Mouse (Mus musculus): ENCODE results near the gene Epha3. TPM values are rescaled to one million over a fixed set of nuclear protein-coding genes. Genes with fewer than 3 reads are reported as not detected.

The Epha3 gene
- polyA plus RNA-seq, 1 experiment from 2014 or later = 51.8 TPM

DNA sequence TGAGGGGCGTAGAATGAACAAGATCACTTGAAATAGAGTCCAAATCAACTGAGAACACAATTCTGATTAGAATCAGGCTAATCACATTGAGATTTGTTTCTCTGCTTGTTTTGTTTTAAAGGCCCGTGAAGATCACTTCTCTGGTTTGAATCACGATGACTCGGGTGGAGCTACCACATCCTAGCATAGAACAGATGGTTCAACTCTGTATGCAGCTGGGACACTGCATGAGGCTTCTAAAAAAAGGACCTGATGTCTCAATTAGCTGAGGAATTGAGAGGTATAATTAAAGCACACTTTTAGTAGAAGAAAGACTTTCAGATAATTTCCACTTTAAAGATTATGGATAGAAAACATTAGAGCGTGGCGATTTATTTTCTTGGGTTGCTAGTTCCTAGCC is 242.1 kb downstream of the Epha3 start:
- Histone ChIP-seq H3K36me3 (replicated peaks) (no peaks in the 10 kb centered on the region), H3K4me1 (peaks cover 9% of the 10 kb centered on the region), H3K4me3 (no peak overlapping the region), H3K27ac (no peak overlapping the region), H3K27me3 (ENCODE audit: poor library complexity, severe bottlenecking) (no peaks in the 10 kb centered on the region), H3K9me3 (no peaks in the 10 kb centered on the region)
- no peak for DNase-seq (ENCODE audit: extremely low spot score, low spot score)
- WGBS = 82% methylated on average over 6 of the region's 6 CpGs

DNA sequence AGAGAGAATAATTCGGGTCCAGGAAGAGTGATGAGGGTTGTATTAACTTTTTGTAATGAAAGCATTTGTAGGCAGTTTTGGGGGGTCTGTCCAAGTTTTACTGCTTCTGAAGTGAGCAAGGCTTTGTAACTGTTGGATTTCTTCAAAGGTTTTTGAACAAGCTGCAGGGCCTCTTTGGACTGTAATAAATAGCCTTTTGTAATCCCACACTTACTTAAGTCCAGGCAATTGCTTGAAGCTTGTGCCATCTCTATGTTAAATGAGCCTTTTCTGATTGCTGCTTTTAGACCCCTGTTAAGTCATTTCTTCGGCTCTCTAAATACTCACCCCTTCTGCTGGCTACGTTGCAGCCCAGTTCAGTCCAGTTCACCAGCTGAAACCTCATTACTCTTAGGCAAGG is 248.6 kb downstream of the Epha3 start:
- H3K27ac ChIP-seq = no peak overlapping the region
- no peak for DNase-seq (ENCODE audit: extremely low spot score, low spot score)
- H3K27me3 ChIP-seq (ENCODE audit: poor library complexity, severe bottlenecking) = no peaks in the 10 kb centered on the region
- WGBS = 29% methylated on average over 3 of the region's 3 CpGs
- H3K9me3 ChIP-seq = no peaks in the 10 kb centered on the region
- H3K36me3 ChIP-seq (replicated peaks) = no peaks in the 10 kb centered on the region
- no peak overlapping the region for H3K4me3 ChIP-seq
- H3K4me1 ChIP-seq = peaks cover 7% of the 10 kb centered on the region

DNA sequence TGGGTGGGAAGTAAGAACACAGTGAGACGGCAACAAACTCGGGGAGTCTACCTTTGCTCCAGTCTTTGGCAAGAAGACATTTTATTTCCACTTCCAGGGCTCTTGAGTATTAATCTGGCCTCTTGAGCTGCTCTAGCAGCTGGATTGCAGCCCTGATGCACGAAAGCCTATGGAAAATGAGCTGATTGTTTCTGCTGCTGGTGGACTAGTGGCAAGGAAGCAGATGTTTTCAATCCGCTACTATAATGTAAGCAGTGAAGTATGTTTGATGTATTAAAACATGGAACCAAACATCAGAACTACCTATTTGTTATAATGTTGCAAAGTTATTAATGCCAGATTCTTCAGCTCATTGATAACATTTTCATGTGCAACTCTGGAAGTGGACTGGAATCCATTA is 251.0 kb downstream of the Epha3 start:
- H3K36me3 ChIP-seq (replicated peaks) = no peaks in the 10 kb centered on the region
- no peak for DNase-seq (ENCODE audit: extremely low spot score, low spot score)
- 85% methylated on average over 4 of the region's 4 CpGs for WGBS
- no peak overlapping the region for H3K4me3 ChIP-seq
- H3K27me3 ChIP-seq (ENCODE audit: poor library complexity, severe bottlenecking) = no peaks in the 10 kb centered on the region
- no peak overlapping the region for H3K27ac ChIP-seq
- peaks cover 7% of the 10 kb centered on the region for H3K4me1 ChIP-seq
- no peaks in the 10 kb centered on the region for H3K9me3 ChIP-seq

DNA sequence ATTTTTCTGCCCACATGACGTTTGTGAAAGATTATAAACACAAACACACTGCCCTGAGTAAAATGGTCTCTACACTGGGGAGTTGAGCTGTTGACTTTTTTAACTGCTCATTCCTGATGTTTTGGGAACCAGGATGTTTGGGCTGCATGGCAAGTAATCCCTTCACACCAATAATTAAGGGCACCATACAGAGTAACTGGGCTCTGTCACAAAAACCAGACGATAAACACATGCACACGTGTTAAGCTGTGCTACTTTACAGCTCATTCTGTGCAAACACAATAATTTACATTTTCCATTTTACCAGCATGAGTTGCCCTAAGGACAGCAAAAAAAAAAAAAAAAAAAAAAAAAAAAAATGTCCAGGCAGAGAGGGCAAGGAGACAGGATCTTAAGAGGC is 263.7 kb downstream of the Epha3 start:
- H3K36me3 ChIP-seq (replicated peaks) = peaks cover 12% of the 10 kb centered on the region
- WGBS = 58% methylated on average over 3 of the region's 3 CpGs
- H3K9me3 ChIP-seq = no peaks in the 10 kb centered on the region
- H3K4me3 ChIP-seq = no peak overlapping the region
- H3K27ac ChIP-seq = no peak overlapping the region
- no peak for DNase-seq (ENCODE audit: extremely low spot score, low spot score)
- no peaks in the 10 kb centered on the region for H3K27me3 ChIP-seq (ENCODE audit: poor library complexity, severe bottlenecking)
- no peaks in the 10 kb centered on the region for H3K4me1 ChIP-seq

DNA sequence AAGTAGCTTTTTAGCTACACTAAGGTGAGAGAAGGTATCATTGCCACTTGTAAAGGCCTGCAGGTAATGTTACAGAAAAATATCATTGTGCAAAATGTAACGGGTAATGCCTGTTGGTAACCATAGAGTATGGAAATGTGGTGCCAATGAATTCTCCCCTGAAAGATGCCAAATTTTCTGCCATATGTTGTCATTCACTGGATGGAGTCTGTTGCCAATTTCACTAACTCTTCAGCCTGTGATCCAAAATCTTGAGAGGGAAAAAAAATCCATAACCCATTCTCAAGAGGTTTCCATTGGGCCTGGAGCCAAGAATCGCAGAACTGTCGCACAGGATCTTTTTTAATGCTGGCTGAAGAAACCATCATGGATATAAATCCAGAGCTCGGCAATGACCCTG is 269.3 kb downstream of the Epha3 start:
- WGBS = 96% methylated on average over 4 of the region's 4 CpGs
- Histone ChIP-seq H3K27ac (no peak overlapping the region), H3K4me1 (no peaks in the 10 kb centered on the region)

DNA sequence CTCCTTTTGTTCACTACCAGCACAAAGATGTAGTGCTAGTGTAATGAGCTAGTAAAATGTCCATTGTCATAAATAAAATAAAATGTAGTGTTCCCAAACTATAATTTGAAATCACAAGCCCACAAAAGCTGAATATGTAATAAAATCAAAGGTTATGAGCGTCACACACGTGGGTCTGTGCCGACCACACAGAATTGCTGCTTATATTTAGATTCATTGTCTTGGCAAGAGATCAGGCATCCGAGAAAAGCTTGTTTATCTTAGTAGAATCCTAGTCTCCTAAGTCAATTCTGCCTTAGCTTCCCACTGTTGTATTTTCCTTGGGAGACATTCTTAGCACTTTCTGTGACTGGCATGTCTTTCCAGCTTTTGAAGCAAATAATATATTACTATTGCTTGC is 294.2 kb downstream of the Epha3 start:
- H3K27me3 ChIP-seq (ENCODE audit: poor library complexity, severe bottlenecking) = no peaks in the 10 kb centered on the region

More for the DNA sequence above, 269.3 kb downstream of the Epha3 start:
- no peak for DNase-seq (ENCODE audit: extremely low spot score, low spot score)
- peaks cover 20% of the 10 kb centered on the region for H3K36me3 ChIP-seq (replicated peaks)
- no peaks in the 10 kb centered on the region for H3K27me3 ChIP-seq (ENCODE audit: poor library complexity, severe bottlenecking)
- no peak overlapping the region for H3K4me3 ChIP-seq
- no peaks in the 10 kb centered on the region for H3K9me3 ChIP-seq

DNA sequence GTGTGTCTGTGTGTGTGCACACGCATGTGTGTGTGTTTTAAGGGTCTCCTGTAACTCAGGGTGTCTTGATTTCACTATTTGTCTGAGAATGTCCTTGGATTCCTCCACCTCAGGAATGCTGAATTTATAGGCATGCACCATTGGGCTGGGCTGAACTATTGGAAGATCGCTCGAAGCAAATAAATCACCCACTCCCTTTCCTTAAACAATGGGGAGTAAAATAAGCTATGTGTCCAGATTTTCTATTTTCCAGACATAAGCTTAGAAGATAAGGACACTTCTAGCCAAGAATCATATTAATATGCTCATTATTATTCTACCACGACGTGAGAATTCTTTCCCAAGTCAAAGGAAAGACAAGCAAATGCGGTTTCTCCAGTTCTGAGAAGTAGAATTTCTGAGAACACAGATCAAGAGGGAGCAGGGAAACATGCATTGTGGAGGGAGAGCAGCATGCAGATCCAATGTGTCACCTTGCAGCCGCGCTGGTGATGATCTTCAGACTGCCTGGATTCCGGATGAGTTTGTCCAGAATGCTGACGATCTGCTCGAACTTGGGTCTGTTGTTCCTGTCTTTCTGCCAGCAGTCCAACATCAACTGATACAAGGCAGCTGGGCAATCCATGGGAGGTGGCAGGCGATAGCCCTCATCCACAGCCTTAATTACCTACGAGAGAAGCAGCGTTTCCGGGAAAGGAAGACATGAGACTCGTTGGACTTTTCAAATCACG is 297.7 kb downstream of the Epha3 start:
- no peaks in the 10 kb centered on the region for H3K27me3 ChIP-seq (ENCODE audit: poor library complexity, severe bottlenecking)
- DNase-seq (ENCODE audit: extremely low spot score, low spot score) = no peak
- no peaks in the 10 kb centered on the region for H3K4me1 ChIP-seq
- H3K4me3 ChIP-seq = no peak overlapping the region
- H3K36me3 ChIP-seq (replicated peaks) = peaks cover 4% of the 10 kb centered on the region
- H3K27ac ChIP-seq = no peak overlapping the region
- no peaks in the 10 kb centered on the region for H3K9me3 ChIP-seq
- WGBS = 92% methylated on average over 17 of the region's 17 CpGs

More for the DNA sequence above, 294.2 kb downstream of the Epha3 start:
- Histone ChIP-seq H3K36me3 (replicated peaks) (peaks cover 4% of the 10 kb centered on the region), H3K4me3 (no peak overlapping the region), H3K27ac (no peak overlapping the region), H3K4me1 (no peaks in the 10 kb centered on the region), H3K9me3 (no peaks in the 10 kb centered on the region)
- DNase-seq (ENCODE audit: extremely low spot score, low spot score) = no peak
- 92% methylated on average over 4 of the region's 4 CpGs for WGBS

DNA sequence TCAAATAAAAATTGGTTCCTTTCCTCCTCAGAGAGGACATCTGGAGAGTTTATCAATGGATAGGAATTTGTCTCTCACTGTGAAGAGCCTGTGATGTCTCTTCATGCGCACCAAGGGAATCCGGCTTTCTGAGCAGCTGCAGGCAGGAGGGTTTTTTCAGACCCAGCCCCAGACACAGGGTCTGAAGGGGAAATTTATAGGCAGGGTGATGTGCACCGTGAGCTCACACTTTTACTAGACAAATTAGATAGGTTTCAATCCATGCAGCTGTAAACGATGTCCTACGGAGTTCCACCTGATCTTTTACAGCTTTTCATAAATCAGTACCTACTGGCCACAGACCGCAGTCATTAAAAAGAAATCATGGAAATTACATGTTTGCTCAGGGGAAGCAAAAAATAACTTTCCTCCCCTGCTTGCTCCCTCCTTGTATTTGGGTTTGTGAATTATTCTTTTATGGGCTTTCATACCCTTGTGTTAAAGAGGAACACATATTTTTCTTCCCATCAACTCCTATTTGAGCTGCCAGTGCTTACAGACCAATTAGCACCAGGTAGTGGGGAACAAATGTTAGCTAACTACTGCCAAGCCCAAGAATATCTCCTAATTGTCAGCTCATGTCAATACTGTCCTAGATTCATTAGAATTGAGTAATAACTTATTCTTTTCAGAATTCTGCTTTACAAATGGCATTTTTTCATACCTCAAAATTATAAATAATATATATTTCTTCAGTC is 307.4 kb downstream of the Epha3 start:
- no peak for DNase-seq (ENCODE audit: extremely low spot score, low spot score)
- Histone ChIP-seq H3K9me3 (no peaks in the 10 kb centered on the region), H3K27me3 (ENCODE audit: poor library complexity, severe bottlenecking) (no peaks in the 10 kb centered on the region), H3K27ac (no peak overlapping the region), H3K36me3 (replicated peaks) (no peaks in the 10 kb centered on the region), H3K4me3 (no peak overlapping the region), H3K4me1 (peaks cover 7% of the 10 kb centered on the region)
- WGBS = 55% methylated on average over 6 of the region's 6 CpGs

DNA sequence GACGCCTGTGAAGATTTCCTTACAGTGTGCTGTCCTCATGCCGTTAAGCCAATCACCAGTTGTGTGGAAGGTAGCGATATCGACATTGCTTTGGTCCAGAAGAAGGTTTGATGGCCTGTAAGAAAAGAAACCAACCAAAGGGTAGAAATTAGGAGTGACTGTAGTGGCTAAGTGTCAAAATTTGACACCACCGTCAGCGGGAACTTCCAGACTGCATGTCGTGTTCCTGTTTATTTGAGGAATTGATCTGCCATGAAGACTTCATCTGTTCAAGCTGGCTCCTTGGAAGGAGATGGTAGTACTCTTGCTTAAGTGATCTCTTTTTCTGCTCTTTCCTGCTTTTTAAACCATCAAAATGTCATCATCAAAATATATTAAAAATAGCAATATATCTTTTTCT is 311.4 kb downstream of the Epha3 start:
- Histone ChIP-seq H3K4me1 (peaks cover 7% of the 10 kb centered on the region), H3K27me3 (ENCODE audit: poor library complexity, severe bottlenecking) (no peaks in the 10 kb centered on the region), H3K9me3 (no peaks in the 10 kb centered on the region), H3K4me3 (no peak overlapping the region), H3K36me3 (replicated peaks) (no peaks in the 10 kb centered on the region), H3K27ac (no peak overlapping the region)
- 95% methylated on average over 7 of the region's 7 CpGs for WGBS
- no peak for DNase-seq (ENCODE audit: extremely low spot score, low spot score)

DNA sequence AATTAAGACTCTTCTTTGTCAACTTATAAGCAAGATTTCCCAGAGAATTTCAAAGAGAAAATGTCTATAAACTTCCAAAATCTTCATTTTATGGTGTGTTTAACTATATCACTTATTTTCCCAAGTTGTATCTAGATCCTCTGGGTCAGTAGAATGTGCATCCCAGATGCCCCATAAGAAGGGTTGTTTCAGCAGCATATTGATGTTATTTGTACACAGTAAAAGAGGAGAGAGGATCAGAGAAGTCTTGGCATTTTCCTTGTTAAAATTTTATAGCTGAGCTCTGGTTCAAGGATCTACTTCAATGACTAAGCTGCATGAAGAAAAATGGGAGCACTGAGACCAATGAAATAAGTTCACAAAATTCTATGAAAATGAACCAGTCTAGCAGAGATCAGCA is 324.5 kb downstream of the Epha3 start:
- H3K9me3 ChIP-seq = no peaks in the 10 kb centered on the region
- no peaks in the 10 kb centered on the region for H3K27me3 ChIP-seq (ENCODE audit: poor library complexity, severe bottlenecking)
- H3K4me1 ChIP-seq = no peaks in the 10 kb centered on the region
- H3K36me3 ChIP-seq (replicated peaks) = no peaks in the 10 kb centered on the region
- no peak overlapping the region for H3K27ac ChIP-seq
- no peak for DNase-seq (ENCODE audit: extremely low spot score, low spot score)
- no peak overlapping the region for H3K4me3 ChIP-seq

DNA sequence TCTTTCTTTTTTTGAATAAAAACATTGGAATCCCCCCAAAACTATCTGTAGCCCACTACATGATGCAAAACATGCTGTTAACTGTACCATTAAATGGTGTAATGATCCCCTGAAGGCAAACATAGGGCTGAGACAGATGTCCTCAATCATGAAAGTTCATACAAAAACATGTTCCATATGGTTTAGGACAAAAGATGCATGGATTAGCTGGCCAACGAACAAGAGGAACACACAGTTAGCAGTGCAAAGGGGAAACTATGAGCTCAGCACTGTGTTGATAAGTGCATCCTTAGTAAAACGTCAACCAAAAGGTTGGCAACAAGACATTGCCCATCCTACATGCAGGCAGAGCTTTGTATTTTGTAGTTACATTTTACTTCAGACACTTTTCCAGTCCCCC is 335.2 kb downstream of the Epha3 start:
- 67% methylated on average over 2 of the region's 2 CpGs for WGBS
- Histone ChIP-seq H3K4me3 (no peak overlapping the region), H3K4me1 (no peaks in the 10 kb centered on the region), H3K27ac (no peak overlapping the region), H3K27me3 (ENCODE audit: poor library complexity, severe bottlenecking) (no peaks in the 10 kb centered on the region), H3K36me3 (replicated peaks) (no peaks in the 10 kb centered on the region), H3K9me3 (no peaks in the 10 kb centered on the region)
- DNase-seq (ENCODE audit: extremely low spot score, low spot score) = no peak

DNA sequence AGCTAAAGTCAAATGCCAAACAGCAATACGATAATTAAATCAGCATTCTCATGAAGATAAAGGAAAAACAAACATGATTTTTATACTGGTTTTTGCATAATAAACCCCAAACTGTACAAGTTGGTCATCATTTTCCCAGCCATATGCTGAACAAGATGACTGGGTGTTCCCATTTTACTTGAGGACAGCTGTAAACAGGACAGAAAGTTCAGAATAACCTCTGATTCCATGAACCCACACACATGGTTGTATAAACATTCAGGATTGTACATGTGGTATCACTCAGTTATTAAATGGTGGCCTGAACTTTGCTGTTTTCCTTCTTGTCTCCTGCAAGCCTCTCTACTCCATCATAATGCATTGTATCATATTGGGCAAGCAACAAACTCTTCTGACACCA is 346.3 kb downstream of the Epha3 start:
- Histone ChIP-seq H3K9me3 (no peaks in the 10 kb centered on the region), H3K27ac (no peak overlapping the region), H3K4me3 (no peak overlapping the region), H3K4me1 (no peaks in the 10 kb centered on the region), H3K36me3 (replicated peaks) (no peaks in the 10 kb centered on the region), H3K27me3 (ENCODE audit: poor library complexity, severe bottlenecking) (no peaks in the 10 kb centered on the region)
- DNase-seq (ENCODE audit: extremely low spot score, low spot score) = no peak
- WGBS = 90% methylated on average over 1 of the region's 1 CpGs

DNA sequence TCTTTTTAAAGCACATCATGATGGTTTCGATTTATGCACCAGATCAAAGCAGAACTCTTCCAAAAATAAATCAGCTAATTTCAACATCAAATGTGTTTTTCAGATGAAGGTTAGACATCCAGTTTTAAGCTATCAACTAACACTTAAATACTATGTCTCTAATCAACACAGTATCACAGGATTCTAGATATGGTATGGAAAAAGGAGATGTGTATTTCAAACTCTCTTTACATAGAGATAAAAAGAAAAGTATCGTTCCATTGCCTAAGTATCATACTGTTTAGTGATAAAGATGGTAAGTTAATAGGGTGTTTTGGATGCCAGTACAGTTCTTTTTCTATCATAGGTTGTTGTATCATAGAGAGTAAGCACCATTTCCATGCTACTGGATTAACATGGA is 353.9 kb downstream of the Epha3 start:
- H3K27ac ChIP-seq = no peak overlapping the region
- no peak for DNase-seq (ENCODE audit: extremely low spot score, low spot score)
- H3K4me1 ChIP-seq = peaks cover 17% of the 10 kb centered on the region
- WGBS = 86% methylated on average over 2 of the region's 2 CpGs
- no peaks in the 10 kb centered on the region for H3K27me3 ChIP-seq (ENCODE audit: poor library complexity, severe bottlenecking)
- H3K4me3 ChIP-seq = no peak overlapping the region
- H3K9me3 ChIP-seq = no peaks in the 10 kb centered on the region
- H3K36me3 ChIP-seq (replicated peaks) = no peaks in the 10 kb centered on the region

Measured in forebrain, embryonic 10.5 days (tissue).